Mouse (Mus musculus) heart, postnatal 0 days (tissue): ENCODE measurements at regions not wholly inside any gene's neighbourhood (a gene's known extent, or its start where the extent isn't known, plus 50 kb on each side); places are given as distances from the start of the nearest gene placed in this dataset.

Source experiments
- CTCF ChIP-seq: IDR thresholded peaks from 2 replicates; pipeline ENCODE4 v1.5.1; 2016; ENCODE audit warnings: antibody characterized with exemption, control low read depth, low read depth
- EP300 ChIP-seq: IDR thresholded peaks from 2 replicates; pipeline ENCODE4 v1.6.1; 2016; ENCODE audit warnings: antibody characterized with exemption, low read depth

GRCm38 (mm10) chr11:44340531-44340930 lies 59.3 kb upstream of the Il12b start:
- TF ChIP-seq CTCF (no peak), EP300 (no peak)
